Mouse (Mus musculus): Measurements from ENCODE around the gene Mdn1. TPM values are rescaled to one million over a fixed set of nuclear protein-coding genes. Genes with fewer than 3 reads are reported as not detected.

Gene Mdn1
- polyA plus RNA-seq, 1 experiment from 2014 or later = 17.4 TPM

DNA sequence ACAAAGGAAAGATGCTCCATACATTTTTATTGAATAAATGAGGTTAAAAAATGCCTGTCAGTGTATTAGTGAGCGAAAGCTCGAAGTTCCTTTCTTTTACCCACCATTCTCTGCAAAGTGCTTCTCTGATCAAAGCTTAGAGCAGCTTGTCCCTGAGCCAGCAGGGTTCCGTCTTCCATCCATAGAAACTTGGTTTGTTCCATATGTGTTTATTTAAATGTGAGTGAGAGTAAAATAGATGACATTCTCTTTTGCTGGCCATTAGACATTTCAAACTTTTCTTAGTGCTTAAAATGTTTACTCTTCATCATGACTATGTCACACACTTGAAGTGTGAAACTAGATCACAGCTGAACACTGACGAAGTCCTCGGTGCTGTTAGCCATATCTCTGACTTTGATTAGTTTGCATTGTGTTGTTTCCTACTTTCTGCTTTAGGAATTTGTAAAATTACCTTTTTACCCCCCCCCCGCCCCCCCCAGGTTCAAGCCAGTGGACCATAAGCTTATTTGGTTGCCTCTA lies 26.2 kb downstream of the Mdn1 start:
- peaks cover 60% of the 10 kb centered on the region for H3K36me3 ChIP-seq
- no peaks in the 10 kb centered on the region for H3K27me3 ChIP-seq
- H3K9me3 ChIP-seq = no peaks in the 10 kb centered on the region
- no peak overlapping the region for H3K9ac ChIP-seq (replicated peaks)
- H3K27ac ChIP-seq (replicated peaks) = no peak overlapping the region
- H3K4me3 ChIP-seq = no peak overlapping the region
- 82% methylated on average over 6 of the region's 6 CpGs for WGBS
- no peaks in the 10 kb centered on the region for H3K4me1 ChIP-seq
- no peak overlapping the region for H3K4me2 ChIP-seq (replicated peaks)
- ATAC-seq (replicated peaks) = no peak

DNA sequence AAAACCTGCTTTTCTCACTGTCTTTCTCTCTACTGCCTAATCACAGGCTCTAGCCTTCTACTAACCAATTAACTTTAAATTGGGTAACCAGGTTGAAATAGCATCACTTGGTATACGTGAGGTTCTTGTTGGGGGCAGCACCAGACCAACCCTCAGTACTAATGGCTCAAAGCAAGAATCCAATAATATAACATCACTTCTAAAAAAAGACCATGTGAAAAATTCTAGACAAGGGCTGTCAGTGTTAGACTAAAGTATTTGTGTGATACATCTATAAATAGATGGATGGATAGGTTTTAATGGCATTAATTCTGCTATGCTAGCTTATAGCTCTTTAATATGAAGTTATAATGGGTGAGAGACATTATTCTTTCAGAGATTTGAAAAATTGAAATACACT lies 60.8 kb downstream of the Mdn1 start:
- ATAC-seq (replicated peaks) = no peak
- WGBS = 97% methylated on average over 1 of the region's 1 CpGs

GRCm38 (mm10) chr4:32745394-32745793 lies 88.5 kb downstream of the Mdn1 start:
- H3K27me3 ChIP-seq = no peaks in the 10 kb centered on the region
- no peak overlapping the region for H3K27ac ChIP-seq (replicated peaks)
- 88% methylated on average over 6 of the region's 6 CpGs for WGBS
- no peaks in the 10 kb centered on the region for H3K4me1 ChIP-seq
- no peak overlapping the region for H3K4me3 ChIP-seq
- H3K4me2 ChIP-seq (replicated peaks) = no peak overlapping the region
- H3K9me3 ChIP-seq = no peaks in the 10 kb centered on the region
- no peak for ATAC-seq (replicated peaks)
- H3K9ac ChIP-seq (replicated peaks) = no peak overlapping the region
- peaks cover 88% of the 10 kb centered on the region for H3K36me3 ChIP-seq

More for the DNA sequence above, 60.8 kb downstream of the Mdn1 start:
- Histone ChIP-seq H3K4me3 (no peak overlapping the region), H3K36me3 (peaks cover 74% of the 10 kb centered on the region), H3K27me3 (no peaks in the 10 kb centered on the region), H3K4me1 (no peaks in the 10 kb centered on the region), H3K4me2 (replicated peaks) (no peak overlapping the region), H3K9ac (replicated peaks) (no peak overlapping the region), H3K27ac (replicated peaks) (no peak overlapping the region), H3K9me3 (no peaks in the 10 kb centered on the region)

DNA sequence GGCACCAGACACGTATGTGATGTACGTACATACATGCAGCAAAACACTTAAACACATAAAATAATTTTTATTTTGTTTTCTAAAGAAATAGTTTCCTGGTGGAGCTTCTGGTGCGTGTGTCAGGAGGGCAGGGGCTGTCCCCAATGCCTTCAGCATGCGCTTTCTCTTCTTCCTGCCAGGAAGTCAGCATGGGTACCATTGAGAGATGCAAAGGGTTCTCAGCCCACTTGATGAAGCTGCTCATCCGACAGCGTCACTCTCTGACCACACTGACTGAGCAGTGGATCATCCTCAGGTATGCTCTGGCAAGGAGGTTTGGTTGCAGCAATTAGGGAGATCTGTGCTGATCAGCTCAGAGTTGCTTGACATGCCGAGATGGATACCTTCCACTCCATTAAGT lies 91.5 kb downstream of the Mdn1 start:
- H3K9ac ChIP-seq (replicated peaks) = no peak overlapping the region
- no peak overlapping the region for H3K4me2 ChIP-seq (replicated peaks)
- 95% methylated on average over 7 of the region's 7 CpGs for WGBS
- no peak overlapping the region for H3K4me3 ChIP-seq
- H3K36me3 ChIP-seq = peaks cover 85% of the 10 kb centered on the region
- H3K27ac ChIP-seq (replicated peaks) = no peak overlapping the region
- H3K9me3 ChIP-seq = no peaks in the 10 kb centered on the region
- no peak for ATAC-seq (replicated peaks)
- H3K4me1 ChIP-seq = no peaks in the 10 kb centered on the region
- H3K27me3 ChIP-seq = no peaks in the 10 kb centered on the region

DNA sequence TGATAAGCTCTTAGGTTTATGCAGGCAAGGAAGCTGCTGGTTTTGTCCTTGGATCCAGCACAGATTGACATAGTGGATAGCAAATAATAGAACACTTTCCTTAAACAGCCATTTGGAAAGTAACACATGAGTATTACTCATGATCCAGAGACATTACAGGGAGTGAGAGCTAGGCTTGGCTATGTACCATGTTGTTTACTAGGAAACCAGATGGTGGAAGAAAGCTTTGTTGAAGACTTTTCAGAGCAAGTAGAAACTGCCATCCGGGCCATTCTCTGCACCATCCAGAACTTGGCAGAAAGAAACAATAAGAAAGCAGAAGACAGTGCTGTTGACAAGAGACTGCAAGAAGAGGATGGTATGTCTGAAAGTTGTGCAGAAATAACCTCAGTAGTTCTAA lies 93.8 kb downstream of the Mdn1 start:
- ATAC-seq (replicated peaks) = no peak
- H3K9me3 ChIP-seq = no peaks in the 10 kb centered on the region
- H3K27me3 ChIP-seq = no peaks in the 10 kb centered on the region
- no peak overlapping the region for H3K4me2 ChIP-seq (replicated peaks)
- H3K36me3 ChIP-seq = peaks cover 82% of the 10 kb centered on the region
- no peak overlapping the region for H3K4me3 ChIP-seq
- H3K4me1 ChIP-seq = no peaks in the 10 kb centered on the region
- H3K9ac ChIP-seq (replicated peaks) = no peak overlapping the region
- 82% methylated on average over 1 of the region's 1 CpGs for WGBS
- H3K27ac ChIP-seq (replicated peaks) = no peak overlapping the region

DNA sequence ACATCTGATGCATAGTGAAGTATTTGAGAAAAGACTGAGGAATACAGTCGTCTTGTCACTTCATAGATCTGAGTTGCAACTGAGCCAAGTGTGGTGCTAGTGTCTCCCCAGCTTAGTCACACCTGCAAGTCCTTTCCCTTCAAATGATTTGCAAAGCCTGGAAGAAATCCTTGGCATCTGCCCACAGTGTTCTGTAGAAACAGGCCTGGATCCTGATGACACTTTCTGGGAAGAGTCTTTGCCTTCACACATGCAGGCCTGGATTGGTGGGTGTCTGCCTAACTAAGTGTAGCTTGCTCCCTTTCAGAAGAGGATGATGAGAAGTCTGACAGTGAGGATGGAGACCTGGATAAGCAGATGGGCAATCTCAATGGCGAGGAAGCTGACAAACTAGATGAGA lies 100.5 kb downstream of the Mdn1 start:
- Histone ChIP-seq H3K36me3 (peaks cover 74% of the 10 kb centered on the region), H3K4me3 (no peak overlapping the region), H3K9ac (replicated peaks) (no peak overlapping the region), H3K27me3 (no peaks in the 10 kb centered on the region), H3K27ac (replicated peaks) (no peak overlapping the region), H3K9me3 (no peaks in the 10 kb centered on the region), H3K4me1 (no peaks in the 10 kb centered on the region), H3K4me2 (replicated peaks) (no peak overlapping the region)
- ATAC-seq (replicated peaks) = no peak
- 78% methylated on average over 2 of the region's 2 CpGs for whole genome bisulfite sequencing

GRCm38 (mm10) chr4:32767471-32767870 lies 110.6 kb downstream of the Mdn1 start:
- Histone ChIP-seq H3K27ac (replicated peaks) (no peak overlapping the region), H3K4me1 (no peaks in the 10 kb centered on the region), H3K9ac (replicated peaks) (no peak overlapping the region), H3K27me3 (no peaks in the 10 kb centered on the region), H3K4me2 (replicated peaks) (no peak overlapping the region), H3K4me3 (no peak overlapping the region), H3K9me3 (no peaks in the 10 kb centered on the region), H3K36me3 (peaks cover 72% of the 10 kb centered on the region)
- 67% methylated on average over 7 of the region's 7 CpGs for WGBS
- no peak for ATAC-seq (replicated peaks)

- Histone ChIP-seq H3K4me3 (no peak overlapping the region), H3K27ac (replicated peaks) (no peak overlapping the region), H3K9me3 (no peaks in the 10 kb centered on the region), H3K9ac (replicated peaks) (no peak overlapping the region), H3K27me3 (no peaks in the 10 kb centered on the region), H3K36me3 (peaks cover 72% of the 10 kb centered on the region), H3K4me2 (replicated peaks) (no peak overlapping the region), H3K4me1 (no peaks in the 10 kb centered on the region)
- 94% methylated on average over 10 of the region's 10 CpGs for WGBS
- no peak for ATAC-seq (replicated peaks)
Measured at GRCm38 (mm10) chr4:32768046-32768445, 111.1 kb downstream of the Mdn1 start.

GRCm38 (mm10) chr4:32770284-32770810 lies 113.4 kb downstream of the Mdn1 start:
- Histone ChIP-seq H3K4me1 (no peaks in the 10 kb centered on the region), H3K27me3 (no peaks in the 10 kb centered on the region), H3K27ac (replicated peaks) (no peak overlapping the region), H3K9me3 (no peaks in the 10 kb centered on the region), H3K4me2 (replicated peaks) (no peak overlapping the region), H3K4me3 (no peak overlapping the region), H3K9ac (replicated peaks) (no peak overlapping the region), H3K36me3 (peaks cover 73% of the 10 kb centered on the region)
- no peak for ATAC-seq (replicated peaks)
- 95% methylated on average over 7 of the region's 7 CpGs for WGBS

GRCm38 (mm10) chr4:32779996-32780395 lies 123.1 kb downstream of the Mdn1 start:
- 96% methylated on average over 4 of the region's 4 CpGs for WGBS
- Histone ChIP-seq H3K9me3 (no peaks in the 10 kb centered on the region), H3K27ac (replicated peaks) (no peak overlapping the region), H3K4me1 (no peaks in the 10 kb centered on the region), H3K27me3 (no peaks in the 10 kb centered on the region), H3K9ac (replicated peaks) (no peak overlapping the region), H3K4me3 (no peak overlapping the region), H3K36me3 (peaks cover 17% of the 10 kb centered on the region; the same call in 1 of the 2 replicates), H3K4me2 (replicated peaks) (no peak overlapping the region)
- ATAC-seq (replicated peaks) = no peak

- H3K36me3 ChIP-seq = no peaks in the 10 kb centered on the region
- H3K27me3 ChIP-seq = no peaks in the 10 kb centered on the region
- H3K4me1 ChIP-seq = no peaks in the 10 kb centered on the region
- ATAC-seq (replicated peaks) = no peak
- no peak overlapping the region for H3K4me2 ChIP-seq (replicated peaks)
- no peaks in the 10 kb centered on the region for H3K9me3 ChIP-seq
- no peak overlapping the region for H3K9ac ChIP-seq (replicated peaks)
- 86% methylated on average over 1 of the region's 1 CpGs for WGBS
- H3K4me3 ChIP-seq = no peak overlapping the region
- H3K27ac ChIP-seq (replicated peaks) = no peak overlapping the region
Measured at GRCm38 (mm10) chr4:32787110-32787509, 130.2 kb downstream of the Mdn1 start.

GRCm38 (mm10) chr4:32789020-32789419 lies 132.1 kb downstream of the Mdn1 start:
- ATAC-seq (replicated peaks) = no peak
- no peaks in the 10 kb centered on the region for H3K9me3 ChIP-seq
- H3K4me2 ChIP-seq (replicated peaks) = no peak overlapping the region
- no peaks in the 10 kb centered on the region for H3K27me3 ChIP-seq
- no peaks in the 10 kb centered on the region for H3K36me3 ChIP-seq
- WGBS = 85% methylated on average over 4 of the region's 4 CpGs
- no peaks in the 10 kb centered on the region for H3K4me1 ChIP-seq
- H3K4me3 ChIP-seq = no peak overlapping the region
- H3K27ac ChIP-seq (replicated peaks) = no peak overlapping the region
- no peak overlapping the region for H3K9ac ChIP-seq (replicated peaks)

DNA sequence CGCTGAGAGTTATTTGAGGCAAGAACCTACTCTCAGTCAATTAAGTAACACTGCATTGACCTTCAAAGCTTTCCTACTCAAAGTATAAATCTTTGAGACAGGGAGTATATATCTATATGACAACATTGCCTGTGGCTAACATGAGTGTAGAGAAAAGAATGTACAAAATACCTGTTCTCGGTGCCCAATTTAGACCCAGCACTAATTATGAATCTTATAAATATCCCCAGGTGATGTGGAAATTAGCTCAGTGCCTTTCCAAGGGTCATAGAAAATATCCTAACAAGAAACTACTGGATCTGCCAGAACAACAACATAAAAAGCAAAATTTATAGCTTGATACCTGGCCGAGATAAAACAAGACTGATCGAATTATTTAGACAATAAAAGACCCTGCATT lies 142.1 kb downstream of the Mdn1 start:
- Histone ChIP-seq H3K36me3 (peaks cover 4% of the 10 kb centered on the region; the same call in 1 of the 2 replicates), H3K4me1 (peaks cover 10% of the 10 kb centered on the region), H3K9me3 (no peaks in the 10 kb centered on the region), H3K4me3 (no peak overlapping the region), H3K27me3 (no peaks in the 10 kb centered on the region), H3K9ac (replicated peaks) (no peak overlapping the region), H3K27ac (replicated peaks) (no peak overlapping the region), H3K4me2 (replicated peaks) (no peak overlapping the region)
- WGBS = 96% methylated on average over 4 of the region's 4 CpGs
- no peak for ATAC-seq (replicated peaks)

Measured in forebrain, embryonic 15.5 days (tissue).